Mouse (Mus musculus) liver, embryonic 12.5 days (tissue): ENCODE measurements around the gene Gemin2. TPM values are rescaled to one million over a fixed set of nuclear protein-coding genes. Genes with fewer than 3 reads are reported as not detected.
"Not testable (repeated sequence)": the region's sequence is repeated elsewhere in the genome, so short reads cannot be mapped to it uniquely, and the experiment has no call there.

Experiments used
- ATAC-seq: fragments of 200-750 bp; cut with Nextera tagmentation; 2 replicates; pipeline ENCODE4 v1.8.0; 2017; ENCODE audit warnings: moderate number of reproducible peaks, mild to moderate bottlenecking, moderate library complexity
- H3K27ac ChIP-seq: fragments of 300-500 bp; sonication (generic); 2 replicates; pipeline ENCODE4 v1.5.1; 2016; ENCODE audit warnings: mild to moderate bottlenecking
- H3K27me3 ChIP-seq: fragments of 300-500 bp; sonication (generic); replicated peaks from 2 replicates; pipeline ENCODE4 v1.6.1; 2016; ENCODE audit warnings: mild to moderate bottlenecking, moderate library complexity
- H3K36me3 ChIP-seq: fragments of 300-500 bp; sonication (generic); 2 replicates; pipeline ENCODE4 v1.6.1; 2016; ENCODE audit warnings: mild to moderate bottlenecking, moderate library complexity
- H3K4me1 ChIP-seq: fragments of 300-500 bp; sonication (generic); 2 replicates; pipeline ENCODE4 v1.6.1; 2016
- H3K4me2 ChIP-seq: fragments of 300-500 bp; sonication (generic); 2 replicates; pipeline ENCODE4 v1.6.1; 2016; ENCODE audit warnings: mild to moderate bottlenecking, moderate library complexity
- H3K4me3 ChIP-seq: fragments of 300-500 bp; sonication (generic); 2 replicates; pipeline ENCODE4 v1.5.1; 2016; ENCODE audit warnings: mild to moderate bottlenecking, moderate library complexity
- H3K9ac ChIP-seq: fragments of 300-500 bp; sonication (generic); 2 replicates; pipeline ENCODE4 v1.6.1; 2016; ENCODE audit warnings: mild to moderate bottlenecking, moderate library complexity
- H3K9me3 ChIP-seq: fragments of 300-500 bp; sonication (generic); replicated peaks from 2 replicates; pipeline ENCODE4 v1.6.1; 2016; ENCODE audit warnings: mild to moderate bottlenecking, moderate library complexity
- WGBS: fragments of 180-500 bp; shearing (Covaris S2); methylation state at CpG from one replicate; pipeline ENCODE4 v1.1.7; 2016; ENCODE audit not compliant: insufficient replicate concordance; 5-methylcytosine and 5-hydroxymethylcytosine counted together
- polyA plus RNA-seq: library from polyadenylated mRNA; unstranded; fragments of >200 nt; fragmentation: Nextera tagmentation; extraction: Ambion mirVana; gene quantifications from 2 replicates; pipeline ENCODE4 v1.2.1, GENCODE M21; 2016

Gene Gemin2
- polyA plus RNA-seq, result 27.3 and 28.2 TPM in 2 replicates

DNA sequence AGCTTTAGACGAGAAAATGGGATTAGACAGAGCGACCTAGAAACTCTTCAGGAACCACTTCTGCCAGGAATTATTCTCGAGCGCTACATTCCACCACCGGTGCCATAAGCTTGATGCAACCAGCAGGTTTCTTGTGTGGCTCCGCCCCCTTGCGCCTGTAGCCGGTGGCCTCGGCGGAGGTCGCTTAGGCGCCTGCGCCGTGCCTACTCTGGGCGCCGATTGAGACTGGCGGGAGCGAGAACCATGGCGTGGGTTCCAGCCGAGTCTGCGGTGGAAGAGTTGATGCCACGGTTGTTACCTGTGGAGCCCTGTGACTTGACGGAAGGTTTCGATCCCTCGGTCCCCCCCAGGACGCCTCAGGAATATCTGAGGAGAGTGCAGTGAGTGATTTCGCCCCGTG is at the start of gene Gemin2:
TSS of gene Gemin2 (plus strand) at position 160 of the 400 bp plus-strand sequence.
- under 1% methylated on average over 28 of the region's 28 CpGs for WGBS
- Histone ChIP-seq H3K9me3 (no peaks in the 10 kb centered on the region), H3K27me3 (no peaks in the 10 kb centered on the region), H3K9ac (peak within 1 kb of the TSS; percentile 79), H3K36me3 (peaks cover 32% of the 10 kb centered on the region), H3K4me2 (peak within 1 kb of the TSS; percentile 89), H3K4me1 (peaks cover 35% of the 10 kb centered on the region), H3K27ac (peak within 1 kb of the TSS; percentile 91), H3K4me3 (peak within 1 kb of the TSS; percentile 75)
- ATAC-seq, result peak; percentile 75

DNA sequence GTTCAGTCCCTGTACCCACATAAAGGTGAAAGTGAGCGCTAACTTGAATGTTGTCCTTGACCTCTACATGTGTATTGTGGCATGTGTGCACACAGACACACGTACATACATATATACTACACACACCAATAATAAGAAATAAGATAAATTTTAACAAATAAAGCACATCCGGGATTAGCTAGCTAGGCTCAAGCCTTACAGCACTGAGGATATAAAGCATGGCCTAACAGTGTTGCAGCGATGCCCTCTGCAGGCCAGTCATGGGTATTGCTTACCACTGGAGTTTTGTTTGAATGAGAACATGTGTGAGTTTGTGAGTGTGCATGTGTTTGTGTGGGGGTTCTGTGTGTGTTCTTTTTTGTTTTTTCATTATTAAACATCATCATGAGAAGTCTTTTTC is 48.6 kb upstream of the Gemin2 start:
- peaks cover 8% of the 10 kb centered on the region; the same call in 1 of the 2 replicates for H3K4me1 ChIP-seq
- no peaks in the 10 kb centered on the region for H3K27me3 ChIP-seq
- H3K9ac ChIP-seq, result no peak overlapping the region
- 52% methylated on average over 4 of the region's 4 CpGs for WGBS
- peaks cover 49% of the 10 kb centered on the region for H3K36me3 ChIP-seq
- H3K27ac ChIP-seq, result no peak overlapping the region
- H3K4me3 ChIP-seq, result no peak overlapping the region
- H3K4me2 ChIP-seq, result no peak overlapping the region
- no peaks in the 10 kb centered on the region for H3K9me3 ChIP-seq
- ATAC-seq, result no peak

DNA sequence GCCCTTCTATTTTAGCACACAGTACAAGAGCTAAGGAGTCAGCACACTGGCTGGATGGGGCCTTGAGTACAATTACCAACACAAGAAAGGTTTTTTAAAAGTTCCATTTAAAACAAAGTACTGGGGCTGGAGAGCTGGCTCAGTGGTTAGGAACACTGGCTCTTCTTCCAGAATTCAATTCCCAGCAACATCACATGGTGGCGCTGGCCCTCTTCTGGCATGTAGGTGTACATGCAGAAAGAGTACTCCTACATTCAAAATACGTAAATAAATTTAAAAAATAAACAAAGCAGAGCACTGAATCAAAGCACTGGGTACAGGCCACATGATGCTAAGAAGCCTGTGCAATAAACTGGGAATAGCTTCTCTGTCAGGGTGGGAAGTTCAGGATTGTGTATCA is 36.2 kb upstream of the Gemin2 start:
- H3K36me3 ChIP-seq, result peaks cover 52% of the 10 kb centered on the region
- H3K9me3 ChIP-seq, result no peaks in the 10 kb centered on the region
- no peaks in the 10 kb centered on the region for H3K27me3 ChIP-seq
- H3K4me3 ChIP-seq, result no peak overlapping the region
- ATAC-seq, result no peak
- H3K9ac ChIP-seq, result no peak overlapping the region
- H3K4me2 ChIP-seq, result no peak overlapping the region
- H3K4me1 ChIP-seq, result peaks cover 15% of the 10 kb centered on the region
- WGBS, result 67% methylated on average over 2 of the region's 2 CpGs
- no peak overlapping the region for H3K27ac ChIP-seq

DNA sequence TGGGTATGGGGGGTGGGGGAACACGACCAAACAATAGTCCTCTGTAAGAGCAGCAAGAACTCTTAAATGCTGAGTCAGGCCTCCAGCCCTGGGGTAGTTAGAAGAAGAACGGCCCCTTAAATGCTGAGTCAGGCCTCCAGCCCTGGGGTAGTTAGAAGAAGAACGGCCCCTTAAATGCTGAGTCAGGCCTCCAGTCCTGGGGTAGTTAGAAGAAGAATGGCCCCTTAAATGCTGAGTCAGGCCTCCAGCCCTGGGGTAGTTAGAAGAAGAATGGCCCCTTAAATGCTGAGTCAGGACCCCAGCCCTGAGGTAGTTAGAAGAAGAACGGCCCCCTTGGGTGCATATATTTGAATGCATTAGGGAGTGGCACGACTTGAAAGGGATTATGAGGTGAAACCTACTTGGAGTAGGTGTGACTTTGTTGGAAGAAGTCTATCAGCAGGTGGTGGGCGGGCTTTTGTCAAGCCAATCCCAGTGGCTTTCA is 32.0 kb upstream of the Gemin2 start:
- not testable (repeated sequence) for H3K4me3 ChIP-seq, H3K9ac ChIP-seq, H3K27me3 ChIP-seq, H3K9me3 ChIP-seq
- 46% methylated on average over 6 of the region's 6 CpGs for WGBS
- ATAC-seq, result peak; percentile 86
- H3K4me1 ChIP-seq, result peaks cover 16% of the 10 kb centered on the region
- H3K4me2 ChIP-seq, result peak overlapping the region; percentile 12; the same call in 1 of the 2 replicates
- H3K27ac ChIP-seq, result peak overlapping the region; percentile 73
- H3K36me3 ChIP-seq, result peaks cover 65% of the 10 kb centered on the region

DNA sequence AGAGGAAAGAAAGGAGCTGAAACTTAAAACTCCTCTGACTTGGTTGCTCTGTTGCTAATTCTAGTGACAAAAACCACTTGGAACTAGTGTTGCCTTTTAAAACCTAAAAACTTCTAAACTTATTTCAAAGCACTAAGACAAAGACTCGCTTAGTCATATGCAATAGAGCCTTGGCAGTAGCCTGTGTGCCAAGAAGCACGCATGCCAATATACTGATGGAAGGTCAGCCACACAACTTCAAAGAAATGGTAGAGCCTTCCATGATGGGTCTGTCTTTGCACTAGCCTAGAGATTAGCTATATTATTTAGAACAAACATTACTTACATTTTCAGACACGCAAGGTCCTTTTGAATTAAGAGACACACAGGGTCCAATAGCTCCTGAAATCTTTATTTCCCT is 27.4 kb upstream of the Gemin2 start:
- no peaks in the 10 kb centered on the region for H3K27me3 ChIP-seq
- H3K36me3 ChIP-seq, result peaks cover 73% of the 10 kb centered on the region
- ATAC-seq, result no peak
- H3K4me3 ChIP-seq, result no peak overlapping the region
- no peak overlapping the region for H3K27ac ChIP-seq
- no peak overlapping the region for H3K4me2 ChIP-seq
- H3K9ac ChIP-seq, result no peak overlapping the region
- 78% methylated on average over 3 of the region's 3 CpGs for WGBS
- peaks cover 13% of the 10 kb centered on the region for H3K4me1 ChIP-seq
- H3K9me3 ChIP-seq, result no peaks in the 10 kb centered on the region

DNA sequence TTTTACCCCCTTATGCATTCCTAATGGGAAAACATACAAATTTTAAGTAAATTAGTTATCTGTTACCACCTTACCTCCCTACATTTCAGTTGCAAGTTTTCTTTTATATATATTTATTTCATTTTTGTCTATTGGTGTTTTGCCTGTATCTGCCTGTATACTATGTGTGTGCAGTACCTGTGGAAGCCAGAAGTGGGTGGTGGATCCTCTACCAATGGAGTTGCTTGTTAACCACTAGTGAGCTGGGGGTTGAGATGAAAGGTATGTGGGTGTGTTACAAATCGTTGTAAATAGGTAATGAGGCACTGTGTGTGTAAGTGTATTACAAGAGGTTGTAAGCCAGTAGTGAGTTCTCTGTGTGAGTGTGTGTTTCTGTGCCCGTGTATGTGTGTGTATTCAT is 2.7 kb upstream of the Gemin2 start:
- H3K9ac ChIP-seq, result peak overlapping the region; percentile 83
- H3K36me3 ChIP-seq, result peaks cover 24% of the 10 kb centered on the region
- H3K4me2 ChIP-seq, result peak overlapping the region; percentile 89
- ATAC-seq, result no peak
- 53% methylated on average over 2 of the region's 2 CpGs for WGBS
- H3K9me3 ChIP-seq, result no peaks in the 10 kb centered on the region
- peak overlapping the region; percentile 75; the same call in 1 of the 2 replicates for H3K4me3 ChIP-seq
- H3K4me1 ChIP-seq, result peaks cover 35% of the 10 kb centered on the region
- H3K27ac ChIP-seq, result peak overlapping the region; percentile 5; the same call in 1 of the 2 replicates
- H3K27me3 ChIP-seq, result no peaks in the 10 kb centered on the region

DNA sequence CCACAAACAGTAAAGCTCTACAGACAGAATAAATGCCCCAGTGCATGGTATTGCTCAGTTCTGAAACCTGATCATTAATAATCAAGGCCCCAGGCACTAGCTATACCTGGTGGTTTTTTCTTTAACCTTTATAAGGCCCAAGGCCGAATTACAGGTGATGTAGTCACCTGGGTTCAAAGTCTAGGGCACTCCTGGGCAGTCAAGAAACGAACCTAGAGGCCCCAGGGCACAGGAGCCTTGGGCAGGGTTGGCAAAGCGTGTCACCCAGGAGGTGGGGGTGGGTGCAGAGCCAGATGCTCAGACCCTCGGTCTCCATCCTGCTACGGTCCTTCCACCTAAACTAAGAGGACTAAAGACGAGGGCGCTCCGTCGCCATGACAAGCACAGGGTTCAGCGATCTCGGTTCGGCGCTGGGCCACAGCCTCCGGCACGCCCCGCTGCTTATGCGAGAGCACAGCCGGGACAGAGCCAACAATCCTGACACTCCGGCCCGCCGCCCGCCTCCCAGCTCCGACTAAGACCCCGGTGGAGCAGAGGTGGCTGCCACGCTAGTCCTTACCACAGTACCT is 1.8 kb upstream of the Gemin2 start:
- H3K9ac ChIP-seq, result peak overlapping the region; percentile 83
- peaks cover 24% of the 10 kb centered on the region for H3K36me3 ChIP-seq
- H3K4me2 ChIP-seq, result peak overlapping the region; percentile 89
- peak overlapping the region; percentile 75 for H3K4me3 ChIP-seq
- no peaks in the 10 kb centered on the region for H3K9me3 ChIP-seq
- H3K4me1 ChIP-seq, result peaks cover 35% of the 10 kb centered on the region
- WGBS, result under 1% methylated on average over 25 of the region's 25 CpGs
- H3K27ac ChIP-seq, result peak overlapping the region; percentile 91
- no peaks in the 10 kb centered on the region for H3K27me3 ChIP-seq
- ATAC-seq, result peak; percentile 72

DNA sequence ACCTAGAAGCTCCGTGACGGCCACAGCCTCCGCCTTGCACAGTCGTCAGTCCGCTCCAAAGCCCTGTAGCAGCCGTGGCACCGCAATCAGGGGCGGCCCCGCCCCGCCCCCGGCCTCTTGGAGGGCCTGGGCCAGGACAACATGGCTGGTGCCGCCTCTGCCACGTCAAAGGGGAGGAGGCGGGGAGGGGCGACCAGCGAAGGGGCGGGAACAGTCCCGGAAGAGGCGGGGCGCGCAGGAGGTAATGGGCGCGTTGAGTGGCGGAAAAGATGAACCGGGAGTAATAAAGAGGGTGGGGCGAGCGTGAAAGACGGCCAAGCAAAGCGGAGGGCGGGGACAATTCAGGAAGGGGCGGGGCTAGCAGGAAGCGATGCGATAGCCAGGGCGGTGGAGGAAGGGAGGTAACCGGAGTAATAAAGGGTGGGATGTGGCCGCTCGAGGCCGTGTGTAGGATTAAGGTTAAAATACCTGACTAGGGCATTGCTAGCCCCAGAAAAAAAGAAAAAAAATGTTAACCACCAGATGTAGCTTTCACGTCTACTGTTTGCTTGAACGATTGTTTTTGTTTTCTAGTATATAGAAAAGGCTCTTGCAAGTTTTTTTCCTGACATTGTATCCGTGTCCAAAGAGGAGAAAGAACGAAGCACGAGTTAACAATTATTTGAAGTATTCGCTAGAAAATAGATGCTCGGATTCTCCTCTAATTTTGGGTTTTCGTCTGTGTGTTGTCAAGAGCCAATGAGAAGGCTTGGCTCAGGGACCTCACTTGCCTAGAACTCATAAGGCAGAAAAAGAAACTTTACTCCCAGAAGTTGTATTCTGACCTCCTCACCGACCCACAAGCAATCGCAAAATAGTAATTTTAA is 1.1 kb upstream of the Gemin2 start, which contains the start of gene Sec23a:
TSS of gene Sec23a (minus strand) at position 174 of the 866 bp plus-strand sequence.
- Histone ChIP-seq H3K9me3 (no peaks in the 10 kb centered on the region), H3K27me3 (no peaks in the 10 kb centered on the region), H3K4me2 (peak within 1 kb of the TSS; percentile 89), H3K27ac (peak within 1 kb of the TSS; percentile 91), H3K9ac (peak within 1 kb of the TSS; percentile 83), H3K36me3 (peaks cover 23% of the 10 kb centered on the region), H3K4me1 (peaks cover 35% of the 10 kb centered on the region), H3K4me3 (peak within 1 kb of the TSS; percentile 75)
- ATAC-seq, result peak; percentile 94
- WGBS, result 1% methylated on average over 48 of the region's 48 CpGs

DNA sequence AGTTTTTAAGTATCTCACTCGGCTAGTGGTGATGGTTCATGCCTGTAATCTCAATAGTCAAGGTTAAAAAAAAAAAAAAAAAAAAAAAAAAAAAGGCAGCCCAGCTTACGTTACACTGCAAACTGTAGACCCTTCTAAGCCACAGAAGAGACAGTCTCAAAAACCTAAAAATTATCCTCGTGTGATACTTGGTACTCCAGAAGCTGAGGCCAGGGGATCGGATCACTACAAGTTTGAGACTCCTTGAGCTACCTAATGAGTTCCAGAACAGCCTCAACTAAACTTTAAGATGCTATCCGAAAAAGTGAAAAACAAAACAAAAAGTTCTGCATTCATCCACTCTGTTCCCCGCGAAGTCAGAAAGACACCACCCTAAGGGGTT is 492 bp upstream of the Gemin2 start:
- 3% methylated on average over 7 of the region's 7 CpGs for WGBS
- no peaks in the 10 kb centered on the region for H3K27me3 ChIP-seq

DNA sequence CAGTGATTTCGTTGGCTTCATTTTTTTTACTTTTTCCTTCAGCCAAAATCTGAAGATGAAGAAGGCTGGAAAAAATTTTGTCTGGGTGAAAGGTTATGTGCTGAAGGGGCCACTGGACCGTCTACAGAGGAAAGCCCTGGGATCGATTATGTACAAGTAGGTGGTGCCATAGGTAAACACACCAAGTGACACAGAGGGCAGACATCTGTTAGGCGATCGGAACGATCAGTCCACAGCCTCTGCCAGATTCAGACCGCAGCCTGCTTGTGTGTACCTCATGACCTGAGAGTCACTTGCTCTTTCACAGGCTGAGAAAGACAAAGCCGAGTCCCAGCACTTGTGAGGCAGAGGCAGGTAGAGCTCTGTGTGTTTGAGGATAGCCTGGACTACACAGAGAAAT is 4.8 kb downstream of the Gemin2 start:
- Histone ChIP-seq H3K27ac (no peak overlapping the region), H3K4me2 (no peak overlapping the region), H3K36me3 (peaks cover 74% of the 10 kb centered on the region), H3K9me3 (no peaks in the 10 kb centered on the region), H3K9ac (no peak overlapping the region), H3K4me1 (peaks cover 12% of the 10 kb centered on the region), H3K4me3 (no peak overlapping the region), H3K27me3 (no peaks in the 10 kb centered on the region)
- 75% methylated on average over 8 of the region's 8 CpGs for WGBS
- no peak for ATAC-seq

More for the DNA sequence above, 492 bp upstream of the Gemin2 start:
- Histone ChIP-seq H3K4me3 (peak overlapping the region; percentile 75), H3K9me3 (no peaks in the 10 kb centered on the region), H3K27ac (peak overlapping the region; percentile 91), H3K9ac (peak overlapping the region; percentile 79), H3K4me1 (peaks cover 35% of the 10 kb centered on the region), H3K36me3 (peaks cover 26% of the 10 kb centered on the region), H3K4me2 (peak overlapping the region; percentile 89)
- no peak for ATAC-seq

DNA sequence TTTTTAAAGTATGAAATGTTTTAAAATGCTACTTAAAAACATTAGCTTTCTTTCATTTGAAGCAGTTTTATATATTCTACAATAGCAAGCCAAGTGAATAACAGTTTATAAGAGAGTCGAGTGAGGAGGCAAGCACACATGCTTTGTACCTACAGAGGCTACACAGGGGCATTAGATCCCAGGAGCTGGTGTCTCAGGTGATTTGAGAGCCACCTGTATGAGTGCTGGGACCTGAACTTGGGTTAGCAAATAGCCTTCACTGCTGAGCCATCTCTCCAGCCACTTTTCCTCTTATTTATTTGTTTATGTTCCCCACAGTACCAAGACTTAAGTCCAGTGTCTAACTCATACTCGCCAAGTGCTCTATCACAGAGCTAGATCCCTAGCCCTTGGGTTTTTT is 6.7 kb downstream of the Gemin2 start:
- 83% methylated on average over 2 of the region's 2 CpGs for WGBS
- H3K36me3 ChIP-seq, result peaks cover 83% of the 10 kb centered on the region
- H3K4me3 ChIP-seq, result no peak overlapping the region
- no peaks in the 10 kb centered on the region for H3K9me3 ChIP-seq
- no peak for ATAC-seq
- no peak overlapping the region for H3K27ac ChIP-seq
- H3K4me1 ChIP-seq, result peaks cover under 1% of the 10 kb centered on the region; the same call in 1 of the 2 replicates
- H3K27me3 ChIP-seq, result no peaks in the 10 kb centered on the region
- H3K9ac ChIP-seq, result no peak overlapping the region
- no peak overlapping the region for H3K4me2 ChIP-seq

DNA sequence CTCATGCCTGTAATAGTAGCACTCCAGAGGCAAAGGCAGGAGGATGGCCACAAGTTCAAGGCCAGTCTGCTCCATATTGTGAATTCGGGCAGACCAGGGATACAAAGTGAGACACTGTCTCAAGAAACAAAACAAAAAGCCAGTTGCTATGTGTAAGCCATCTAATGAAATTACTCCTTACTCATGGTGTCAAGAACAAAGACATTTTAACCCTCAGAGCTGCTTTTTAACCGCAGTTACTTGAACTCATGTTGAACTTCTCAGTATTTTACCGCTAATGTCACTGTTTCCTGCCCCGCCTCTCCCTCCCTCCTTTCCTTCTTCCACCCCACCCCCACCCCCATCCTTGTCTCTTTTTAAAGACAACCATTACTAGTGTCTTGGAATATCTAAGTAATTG is 8.1 kb downstream of the Gemin2 start:
- no peak for ATAC-seq
- WGBS, result 74% methylated on average over 4 of the region's 4 CpGs
- H3K4me3 ChIP-seq, result no peak overlapping the region
- H3K27me3 ChIP-seq, result no peaks in the 10 kb centered on the region
- no peak overlapping the region for H3K27ac ChIP-seq
- H3K9me3 ChIP-seq, result no peaks in the 10 kb centered on the region
- no peak overlapping the region for H3K9ac ChIP-seq
- no peaks in the 10 kb centered on the region for H3K4me1 ChIP-seq
- H3K36me3 ChIP-seq, result peaks cover 83% of the 10 kb centered on the region
- H3K4me2 ChIP-seq, result no peak overlapping the region
